Mouse (Mus musculus): ENCODE results near the gene 3110082J24Rik.

- TF ChIP-seq CTCF (IDR thresholded peaks at IDR 0.05; ENCODE audit: borderline replicate concordance, extremely low read depth, insufficient read depth, insufficient read length) (no peak), POLR2A (IDR thresholded peaks at IDR 0.05; ENCODE audit: borderline replicate concordance, extremely low read depth, insufficient read depth, insufficient read length, poor library complexity, severe bottlenecking) (no peak)
Measured at GRCm38 (mm10) chr5:30153222-30153621, 47.3 kb upstream of the 3110082J24Rik start.

Measured in brain, embryonic 14.5 days (tissue).